Mouse (Mus musculus) c-Kit-positive CD71-positive TER-119-negative erythroid progenitor cells, embryonic 14.5 days (primary cell): ENCODE data around the gene Efna5.
A peak's percentile ranks its signal among the peaks of the same experiment; 100 is the strongest.

Source experiments
- DNase-seq: peaks from one replicate; pipeline ENCODE4 v3.0.0-alpha.2; 2013; ENCODE audit warnings: low read depth

Gene Efna5

GRCm38 (mm10) chr17:62787855-62788254, 93.3 kb downstream of the Efna5 start:
- no peak for DNase-seq

DNA sequence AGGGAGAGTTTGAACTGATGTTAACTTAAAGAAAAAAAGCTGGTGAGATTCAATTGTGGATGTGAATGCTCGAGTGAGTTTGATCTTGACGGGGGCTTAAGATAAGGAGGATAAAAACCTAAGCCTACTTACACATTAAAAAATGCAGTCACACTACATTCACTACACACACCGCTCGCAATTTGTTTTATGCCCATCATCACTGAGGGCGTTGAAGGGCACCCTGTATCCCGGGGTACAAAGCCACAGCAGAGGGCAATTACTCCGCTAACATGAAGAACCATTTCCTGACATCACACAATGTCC, 94.6 kb downstream of the Efna5 start:
- no peak for DNase-seq

GRCm38 (mm10) chr17:62785781-62786601, 95.1 kb downstream of the Efna5 start:
- no peak for DNase-seq

DNA sequence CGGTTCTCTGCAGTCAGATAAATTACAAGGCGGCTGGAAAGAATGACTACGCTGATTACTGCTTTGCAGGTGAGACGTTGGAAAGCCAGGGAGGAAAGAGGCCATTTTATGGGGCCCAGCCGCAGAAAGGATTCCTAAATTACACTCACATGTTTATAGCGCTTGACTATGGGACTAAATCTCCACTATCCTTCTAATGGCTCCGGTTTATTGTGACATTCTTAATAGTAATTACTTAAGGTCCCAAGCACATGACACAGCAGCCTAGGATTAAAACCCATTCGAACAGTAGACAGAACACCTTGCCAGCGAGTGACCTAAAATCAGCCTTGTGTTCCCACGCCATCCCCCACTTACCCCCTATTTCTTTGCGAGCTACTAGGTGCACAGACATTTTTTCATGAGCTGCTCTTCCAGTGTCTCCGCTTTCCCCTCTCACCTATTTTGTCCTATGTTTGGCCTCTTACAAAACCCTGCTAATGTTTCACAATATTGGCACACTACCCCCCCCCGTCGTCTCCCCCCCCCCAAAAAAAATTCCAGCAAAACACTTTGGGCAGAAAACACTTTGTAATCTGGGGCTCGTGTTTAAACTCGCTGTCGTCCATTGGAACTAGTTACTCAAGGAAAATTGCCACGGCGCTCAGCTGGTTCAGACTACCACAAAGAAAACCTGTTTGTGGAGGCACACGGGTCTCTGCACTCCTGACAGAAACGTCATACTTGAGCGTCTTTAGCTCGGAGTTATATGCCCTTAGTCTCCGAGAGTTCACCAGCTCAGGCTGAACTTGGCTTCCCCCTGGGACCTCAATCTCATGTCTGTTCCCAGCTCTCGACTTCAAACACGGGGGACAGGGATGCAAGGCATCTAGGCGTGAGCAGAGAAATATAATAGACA, 96.6 kb downstream of the Efna5 start:
- DNase-seq = no peak

GRCm38 (mm10) chr17:62783524-62784273, 97.4 kb downstream of the Efna5 start:
- DNase-seq = peak; percentile 34

DNA sequence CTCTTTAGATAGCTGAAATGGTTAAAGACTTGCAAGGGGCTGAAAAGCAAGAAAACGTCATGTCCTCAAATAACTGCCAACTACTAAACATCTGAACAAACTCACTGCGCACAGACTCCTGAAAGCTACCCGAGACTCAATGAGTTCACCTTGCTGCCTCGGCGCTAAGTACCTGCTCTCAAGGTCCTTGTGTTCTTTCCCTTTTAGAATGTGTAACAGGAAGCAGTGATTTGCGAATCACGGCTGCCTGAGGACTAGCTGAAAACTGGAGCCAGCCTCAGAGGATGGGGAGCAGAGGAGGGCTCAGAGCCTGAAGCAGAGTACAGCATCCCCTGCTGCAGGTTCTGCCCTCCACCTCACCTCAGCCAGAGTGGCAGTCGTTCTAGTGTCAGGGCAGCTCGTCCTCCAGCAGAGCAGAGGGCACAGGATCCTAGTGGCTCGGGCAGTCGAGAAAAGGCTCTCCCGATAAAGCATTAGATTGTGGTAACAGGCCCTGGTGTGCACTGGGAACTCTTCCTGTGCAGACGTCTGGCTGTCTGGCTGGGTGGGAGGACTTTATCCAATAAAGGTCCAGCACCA, 98.2 kb downstream of the Efna5 start:
- no peak for DNase-seq

- no peak for DNase-seq
Measured at GRCm38 (mm10) chr17:62781120-62781519, 100.0 kb downstream of the Efna5 start.

GRCm38 (mm10) chr17:62777858-62778564, 103.1 kb downstream of the Efna5 start:
- no peak for DNase-seq

- no peak for DNase-seq
Measured at GRCm38 (mm10) chr17:62776710-62777109, 104.4 kb downstream of the Efna5 start.

DNA sequence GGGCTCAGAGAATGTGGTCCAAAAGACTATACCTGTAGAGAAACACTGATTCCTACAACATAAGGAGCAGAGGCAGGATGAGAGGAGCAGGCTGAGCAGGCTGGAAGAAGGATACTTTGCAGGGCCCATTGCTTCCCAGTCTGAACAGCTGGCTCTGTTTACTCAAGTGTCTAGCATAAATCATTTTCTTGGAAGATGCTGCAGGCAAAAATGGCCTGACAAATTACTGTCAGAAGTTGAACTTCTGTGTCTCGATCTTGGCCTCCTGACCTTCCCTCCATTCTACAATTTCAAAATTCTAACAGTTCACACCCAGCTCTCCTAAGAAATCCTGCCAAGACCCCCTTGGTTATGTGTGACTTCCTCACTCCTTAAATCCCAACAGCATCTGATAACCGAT, 105.1 kb downstream of the Efna5 start:
- DNase-seq = no peak

DNA sequence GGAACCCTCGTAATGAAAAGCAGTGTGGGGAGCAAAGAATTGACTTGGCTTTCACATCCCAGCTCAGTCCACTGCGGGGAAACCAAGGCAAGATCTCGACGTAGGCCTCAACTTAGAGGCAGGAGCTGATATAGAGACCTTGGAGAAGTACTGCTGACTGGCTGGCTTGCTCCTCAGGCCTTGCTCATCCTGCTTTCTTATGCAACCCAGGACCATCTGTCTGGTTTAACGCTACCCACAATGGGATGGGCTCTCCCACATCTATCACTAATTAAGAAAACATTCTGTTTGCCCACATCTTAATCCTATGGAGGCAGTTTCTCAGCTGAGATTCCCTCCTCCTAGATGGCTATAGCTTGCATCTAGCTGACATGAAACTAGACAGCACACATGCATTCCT, 105.7 kb downstream of the Efna5 start:
- DNase-seq = no peak

DNA sequence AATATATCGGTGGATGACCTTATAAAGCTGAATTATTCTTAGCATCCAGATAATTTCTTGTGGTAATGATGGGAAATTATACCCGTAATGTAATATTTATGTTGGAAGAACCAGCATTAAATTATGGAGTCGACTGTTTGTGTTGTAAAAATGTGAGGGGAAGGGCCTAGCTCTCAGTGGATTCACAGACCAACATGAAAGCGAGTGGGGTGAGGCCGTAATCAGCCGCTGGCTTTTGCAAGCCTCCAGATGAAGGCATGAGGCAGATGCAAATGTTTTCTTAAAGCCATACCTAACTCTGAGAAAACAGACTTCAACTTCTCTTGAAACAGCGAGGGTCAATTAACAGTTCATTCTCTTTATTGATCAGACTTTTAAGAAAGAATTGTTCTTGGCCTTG, 106.4 kb downstream of the Efna5 start:
- no peak for DNase-seq

GRCm38 (mm10) chr17:62766705-62767104, 114.4 kb downstream of the Efna5 start:
- DNase-seq = no peak

GRCm38 (mm10) chr17:62765165-62765564, 116.0 kb downstream of the Efna5 start:
- no peak for DNase-seq

GRCm38 (mm10) chr17:62756951-62757350, 124.2 kb downstream of the Efna5 start:
- no peak for DNase-seq

- DNase-seq = no peak
Measured at GRCm38 (mm10) chr17:62755635-62756034, 125.5 kb downstream of the Efna5 start.

- no peak for DNase-seq
Measured at GRCm38 (mm10) chr17:62754638-62755037, 126.5 kb downstream of the Efna5 start.

GRCm38 (mm10) chr17:62752381-62752889, 128.7 kb downstream of the Efna5 start:
- DNase-seq = no peak

DNA sequence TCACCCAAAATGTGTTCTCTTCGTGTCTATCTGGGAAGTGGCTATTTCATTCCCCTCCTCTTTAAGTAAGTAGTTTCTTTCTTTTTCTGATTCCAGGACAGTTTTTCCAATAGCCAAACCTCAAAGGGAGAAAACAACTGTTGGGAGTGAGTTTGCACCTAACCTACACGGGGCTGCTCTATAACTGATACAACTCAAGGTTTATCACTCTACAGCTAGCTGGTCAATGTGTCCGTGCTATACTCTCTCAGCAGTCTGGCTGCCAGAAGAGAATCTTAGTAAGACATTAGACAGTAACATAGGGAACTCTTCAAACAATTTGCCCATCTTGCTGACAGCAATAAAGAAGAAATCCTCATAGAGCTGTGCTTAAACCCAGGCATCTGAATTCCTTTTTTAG, 130.5 kb downstream of the Efna5 start:
- DNase-seq = no peak

DNA sequence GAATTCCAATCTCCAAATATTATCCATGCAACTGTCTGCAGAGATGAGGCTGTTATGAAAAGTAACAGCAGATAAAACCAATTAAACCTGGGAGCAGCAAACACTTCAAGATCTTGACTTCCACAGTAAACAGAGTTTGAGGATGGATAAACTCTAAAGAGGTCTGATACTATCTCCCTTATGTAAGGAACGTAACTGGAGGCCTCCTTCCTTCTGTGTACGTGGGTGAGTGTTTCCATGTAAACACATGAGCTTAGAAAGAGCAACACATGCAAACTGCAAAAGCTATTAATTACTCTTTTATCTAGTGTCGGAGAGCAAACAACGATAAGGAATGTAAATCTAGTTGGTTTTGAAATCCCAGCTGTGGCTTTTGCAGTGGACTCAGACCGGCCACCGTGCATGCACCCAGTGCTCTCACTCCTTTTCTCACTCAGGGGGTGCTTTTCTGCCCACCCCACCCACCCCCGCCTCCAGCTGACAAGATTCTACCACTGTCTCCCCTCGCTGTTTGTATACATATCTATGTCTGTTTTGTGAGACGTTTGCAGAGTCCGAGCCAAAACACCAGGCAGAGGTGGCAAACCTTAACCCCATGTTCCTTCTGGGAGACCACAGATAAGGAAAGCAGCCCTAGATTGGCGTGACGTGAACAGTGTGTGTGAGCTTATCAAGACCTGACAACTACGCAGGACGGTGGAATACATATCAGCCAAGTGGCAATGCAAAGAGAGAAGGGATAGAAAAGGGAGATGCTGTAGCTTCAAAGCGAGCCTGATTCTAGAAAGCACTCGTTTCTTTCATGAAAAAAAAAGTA, 132.1 kb downstream of the Efna5 start:
- DNase-seq = peak; percentile 66
